Mouse (Mus musculus) left cerebral cortex, postnatal 10 days (tissue): ENCODE data around the gene Clrn2. TPM values are rescaled to one million over a fixed set of nuclear protein-coding genes. Genes with fewer than 3 reads are reported as not detected.
"Not testable (repeated sequence)": the region's sequence is repeated elsewhere in the genome, so short reads cannot be mapped to it uniquely, and the experiment has no call there.

ENCODE experiments used
- DNase-seq, 2 experiments: peaks; one replicate each; pipeline ENCODE4 v3.0.0; 2021 to 2022; ENCODE audit warnings: low spot score in 2 of 2, mixed read lengths in 1 of 2; ENCODE audit errors: extremely low spot score in 1 of 2
- intact Hi-C: fragments of 180-260 bp; cut with DNase I; formaldehyde crosslinking; loops from one replicate; pipeline ENCODE4 v1.15.1; 2025
- total RNA-seq, 2 experiments: library from RNA; stranded (reverse); gene quantifications; 2 replicates each; pipeline ENCODE4 v1.2.3; 2021

Clrn2 gene
- under 1 TPM in 1 of 2 experiments, not detected in 1; 0.36 TPM for total RNA-seq

GRCm38 (mm10) chr5:45453451-45453850, at the start of gene Clrn2:
Gene Clrn2 (plus strand): TSS chr5:45453751.
- DNase-seq: no peak
- intact Hi-C loops: no loop called here

GRCm38 (mm10) chr5:45406129-45406528, 47.4 kb upstream of the Clrn2 start:
- no peak for DNase-seq
- intact Hi-C loops: loop anchor here (10.0 kb wide), 2 partner anchors 121 to 921 kb away; no protein-coding TSS in a partner anchor

GRCm38 (mm10) chr5:45416478-45416877, 37.1 kb upstream of the Clrn2 start:
- no peak for DNase-seq
- intact Hi-C loops: no loop called here

- intact Hi-C loops: no loop called here
- DNase-seq: no peak
These were observed 35.6 kb upstream of the Clrn2 start for GRCm38 (mm10) chr5:45417859-45418443.

- intact Hi-C loops: loop anchor here (5.0 to 10.0 kb wide), 3 partner anchors 1118 to 1525 kb away; no protein-coding TSS in a partner anchor
- DNase-seq: no peak
These were observed 33.5 kb upstream of the Clrn2 start for GRCm38 (mm10) chr5:45419841-45420638.

GRCm38 (mm10) chr5:45421881-45422844, 31.4 kb upstream of the Clrn2 start:
- intact Hi-C loops: loop anchor here (5.0 to 10.0 kb wide), 3 partner anchors 1120 to 1527 kb away; no protein-coding TSS in a partner anchor
- no peak for DNase-seq

GRCm38 (mm10) chr5:45424021-45424886, 29.3 kb upstream of the Clrn2 start:
- peak; percentile 48 to 61 for DNase-seq
- intact Hi-C loops: loop anchor here (5.0 to 10.0 kb wide), 3 partner anchors 1122 to 1529 kb away; no protein-coding TSS in a partner anchor

- intact Hi-C loops: loop anchor here (10.0 kb wide), 1 partner anchor 1531 kb away; no protein-coding TSS in a partner anchor
- DNase-seq: not testable (repeated sequence)
These were observed 27.8 kb upstream of the Clrn2 start for GRCm38 (mm10) chr5:45425771-45426170.

GRCm38 (mm10) chr5:45426416-45427034, 27.0 kb upstream of the Clrn2 start:
- intact Hi-C loops: loop anchor here (10.0 kb wide), 1 partner anchor 1532 kb away; no protein-coding TSS in a partner anchor

GRCm38 (mm10) chr5:45427891-45428290, 25.7 kb upstream of the Clrn2 start:
- DNase-seq: no peak
- intact Hi-C loops: loop anchor here (10.0 kb wide), 1 partner anchor 1533 kb away; no protein-coding TSS in a partner anchor

More at GRCm38 (mm10) chr5:45426416-45427034, 27.0 kb upstream of the Clrn2 start:
- DNase-seq: no peak

GRCm38 (mm10) chr5:45435967-45436950, 17.3 kb upstream of the Clrn2 start:
- intact Hi-C loops: no loop called here

GRCm38 (mm10) chr5:45437826-45438225, 15.7 kb upstream of the Clrn2 start:
- intact Hi-C loops: no loop called here
- no peak for DNase-seq

More at GRCm38 (mm10) chr5:45435967-45436950, 17.3 kb upstream of the Clrn2 start:
- DNase-seq: no peak

GRCm38 (mm10) chr5:45438301-45438700, 15.2 kb upstream of the Clrn2 start:
- intact Hi-C loops: no loop called here
- DNase-seq: no peak

GRCm38 (mm10) chr5:45441124-45441523, 12.4 kb upstream of the Clrn2 start:
- no peak for DNase-seq
- intact Hi-C loops: no loop called here

GRCm38 (mm10) chr5:45441745-45442144, 11.8 kb upstream of the Clrn2 start:
- intact Hi-C loops: no loop called here
- DNase-seq: no peak

- DNase-seq: no peak
- intact Hi-C loops: no loop called here
These were observed 9.3 kb upstream of the Clrn2 start for GRCm38 (mm10) chr5:45444130-45444832.
